Mouse (Mus musculus): ENCODE data around the gene Mapk1ip1l. TPM values are rescaled to one million over a fixed set of nuclear protein-coding genes. Genes with fewer than 3 reads are reported as not detected.
"Not testable (repeated sequence)": the region's sequence is repeated elsewhere in the genome, so short reads cannot be mapped to it uniquely, and the experiment has no call there.

Mapk1ip1l gene
- polyA plus RNA-seq, 1 experiment from 2014 or later = 35.6 TPM

DNA sequence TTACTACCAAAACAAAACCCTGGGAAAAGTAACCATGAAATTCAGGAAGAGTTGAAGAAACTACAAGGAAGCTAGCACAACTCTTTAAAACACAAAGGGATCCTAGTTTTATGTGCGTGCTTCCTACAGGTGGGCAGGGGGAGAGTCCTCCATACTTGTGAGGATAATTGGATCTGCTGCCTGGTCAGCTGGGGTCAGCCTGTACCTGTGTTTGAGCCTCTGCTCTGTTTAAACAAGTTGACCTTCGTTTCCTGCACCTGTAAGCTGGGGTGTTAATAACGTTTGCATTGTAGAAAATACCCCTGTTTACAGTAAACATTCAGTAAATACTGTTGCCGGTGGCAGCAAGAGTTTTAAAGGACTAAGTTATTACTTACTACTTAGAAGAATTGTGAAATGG is 7.9 kb downstream of the Mapk1ip1l start:
- H3K9me3 ChIP-seq (replicated peaks) = no peaks in the 10 kb centered on the region
- WGBS = 86% methylated on average over 4 of the region's 4 CpGs

DNA sequence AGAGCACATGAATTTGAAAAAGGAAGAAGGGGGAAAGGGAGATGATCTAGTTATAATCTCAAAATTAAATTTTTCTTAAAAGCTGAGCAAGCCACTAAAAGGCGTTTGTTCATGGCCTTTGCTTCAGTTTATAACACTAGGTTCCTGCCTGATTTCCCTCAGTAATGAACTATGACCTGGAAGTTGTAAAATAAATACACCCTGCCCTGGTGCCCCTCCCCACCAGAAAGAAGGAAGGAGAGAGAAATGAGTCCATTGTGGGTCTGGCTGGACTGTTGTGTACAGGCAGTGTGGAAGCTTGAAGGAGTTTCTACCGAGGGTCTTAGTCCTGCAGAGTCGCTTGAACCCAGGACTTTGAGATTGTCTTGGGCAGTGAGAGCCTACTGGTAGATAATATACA is 9.6 kb downstream of the Mapk1ip1l start:
- Histone ChIP-seq H3K36me3 (peaks cover 29% of the 10 kb centered on the region), H3K9me3 (replicated peaks) (no peaks in the 10 kb centered on the region), H3K27ac (replicated peaks) (no peak overlapping the region), H3K4me3 (replicated peaks) (no peak overlapping the region), H3K9ac (replicated peaks) (no peak overlapping the region), H3K4me2 (no peak overlapping the region), H3K27me3 (replicated peaks) (no peaks in the 10 kb centered on the region), H3K4me1 (peaks cover 12% of the 10 kb centered on the region)
- 87% methylated on average over 3 of the region's 3 CpGs for WGBS
- ATAC-seq (ENCODE audit: low FRiP score) = no peak

More for the DNA sequence above, 7.9 kb downstream of the Mapk1ip1l start:
- ATAC-seq (ENCODE audit: low FRiP score) = no peak
- no peak overlapping the region for H3K27ac ChIP-seq (replicated peaks)
- no peak overlapping the region for H3K4me2 ChIP-seq
- no peaks in the 10 kb centered on the region for H3K27me3 ChIP-seq (replicated peaks)
- no peak overlapping the region for H3K9ac ChIP-seq (replicated peaks)
- peaks cover 16% of the 10 kb centered on the region for H3K36me3 ChIP-seq
- peaks cover 17% of the 10 kb centered on the region for H3K4me1 ChIP-seq
- H3K4me3 ChIP-seq (replicated peaks) = no peak overlapping the region

DNA sequence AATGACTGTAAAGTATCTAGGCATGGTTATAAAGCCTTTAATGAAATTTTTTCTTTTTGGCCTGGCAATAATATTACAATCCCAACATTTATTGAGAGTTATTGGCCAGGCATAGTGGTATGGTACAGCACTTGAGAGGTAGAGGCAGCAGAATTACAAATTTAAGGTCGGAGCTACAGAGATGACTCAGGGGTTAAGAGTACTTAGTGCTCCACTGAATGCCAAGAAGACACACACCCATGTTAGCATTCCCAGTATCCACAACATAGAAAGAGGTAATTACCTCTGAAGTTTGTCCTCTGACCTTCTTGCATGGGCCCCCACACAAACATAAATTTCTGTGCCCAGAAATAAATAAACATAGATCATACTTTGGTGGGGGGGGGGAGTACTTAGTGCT is 11.0 kb downstream of the Mapk1ip1l start:
- no peaks in the 10 kb centered on the region for H3K27me3 ChIP-seq (replicated peaks)
- H3K4me3 ChIP-seq (replicated peaks) = no peak overlapping the region
- ATAC-seq (ENCODE audit: low FRiP score) = no peak
- no peak overlapping the region for H3K27ac ChIP-seq (replicated peaks)
- H3K4me1 ChIP-seq = peaks cover 5% of the 10 kb centered on the region; the same call in 1 of the 2 replicates
- H3K4me2 ChIP-seq = no peak overlapping the region
- WGBS = 98% methylated on average over 1 of the region's 1 CpGs
- H3K36me3 ChIP-seq = peaks cover 32% of the 10 kb centered on the region
- no peaks in the 10 kb centered on the region for H3K9me3 ChIP-seq (replicated peaks)
- H3K9ac ChIP-seq (replicated peaks) = no peak overlapping the region

DNA sequence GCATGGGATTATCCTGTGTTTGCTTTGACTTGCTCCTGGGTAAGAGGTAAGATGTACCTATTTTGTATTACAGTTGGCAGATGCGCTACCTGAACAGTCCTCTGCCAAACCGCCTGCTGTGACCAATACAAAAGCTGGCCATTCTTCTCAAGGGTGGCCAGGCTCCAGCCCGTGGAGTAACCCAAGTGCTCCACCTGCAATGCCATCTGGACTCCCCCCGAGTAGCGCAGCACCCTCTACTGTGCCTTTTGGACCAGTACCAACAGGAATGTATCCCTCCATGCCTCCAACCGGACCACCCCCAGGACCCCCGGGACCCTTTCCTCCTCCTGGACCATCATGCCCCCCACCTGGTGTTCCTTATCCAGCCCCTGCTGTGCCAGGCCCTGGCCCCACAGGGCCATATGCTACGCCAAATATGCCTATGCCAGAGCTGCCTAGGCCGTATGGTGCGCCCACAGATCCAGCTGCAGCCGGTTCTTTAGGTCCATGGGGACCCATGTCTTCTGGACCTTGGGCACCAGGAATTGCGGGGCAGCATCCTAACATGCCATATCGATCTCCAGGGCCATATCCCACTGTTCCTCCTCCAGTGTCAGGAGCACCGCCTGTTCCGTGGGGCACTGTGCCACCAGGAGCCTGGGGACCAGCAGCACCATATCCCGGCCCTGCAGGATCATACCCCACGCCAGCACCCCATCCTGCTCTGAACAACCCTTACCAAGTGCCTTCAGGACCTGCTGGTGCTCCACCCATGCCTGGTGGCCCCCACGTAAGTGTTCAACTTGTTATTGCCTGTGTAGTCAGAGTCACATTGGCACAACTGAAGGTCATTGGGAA is 12.5 kb downstream of the Mapk1ip1l start:
- Histone ChIP-seq H3K4me1 (no peaks in the 10 kb centered on the region), H3K36me3 (peaks cover 41% of the 10 kb centered on the region), H3K27me3 (replicated peaks) (no peaks in the 10 kb centered on the region), H3K4me3 (replicated peaks) (no peak overlapping the region), H3K9ac (replicated peaks) (no peak overlapping the region), H3K4me2 (no peak overlapping the region), H3K9me3 (replicated peaks) (no peaks in the 10 kb centered on the region), H3K27ac (replicated peaks) (no peak overlapping the region)
- ATAC-seq (ENCODE audit: low FRiP score) = peak; percentile 45; the same call in 1 of the 2 replicates
- WGBS = 93% methylated on average over 18 of the region's 18 CpGs

DNA sequence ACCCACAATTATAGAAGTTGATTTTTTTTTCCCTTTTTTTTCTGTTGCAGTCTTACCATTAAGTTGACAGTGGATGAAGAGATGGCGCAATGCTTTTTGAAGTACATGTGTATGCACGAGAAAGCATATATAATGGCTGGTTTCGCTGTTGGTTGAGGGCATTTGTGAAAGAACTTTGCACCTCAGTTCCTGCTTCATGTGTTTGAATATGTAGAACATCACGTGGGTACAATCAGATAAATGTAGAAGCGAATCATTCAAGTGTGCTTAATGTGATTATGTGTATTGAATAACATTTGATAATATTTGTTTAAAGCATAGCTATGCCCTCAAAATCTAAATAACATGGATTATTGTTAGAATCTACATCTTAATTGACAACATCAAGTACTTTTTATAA is 21.3 kb downstream of the Mapk1ip1l start:
- 95% methylated on average over 5 of the region's 5 CpGs for WGBS
- no peaks in the 10 kb centered on the region for H3K4me1 ChIP-seq
- no peak for ATAC-seq (ENCODE audit: low FRiP score)
- no peaks in the 10 kb centered on the region for H3K27me3 ChIP-seq (replicated peaks)
- no peaks in the 10 kb centered on the region for H3K9me3 ChIP-seq (replicated peaks)
- H3K9ac ChIP-seq (replicated peaks) = no peak overlapping the region
- no peak overlapping the region for H3K27ac ChIP-seq (replicated peaks)
- no peak overlapping the region for H3K4me2 ChIP-seq
- H3K36me3 ChIP-seq = peaks cover 28% of the 10 kb centered on the region
- H3K4me3 ChIP-seq (replicated peaks) = no peak overlapping the region

DNA sequence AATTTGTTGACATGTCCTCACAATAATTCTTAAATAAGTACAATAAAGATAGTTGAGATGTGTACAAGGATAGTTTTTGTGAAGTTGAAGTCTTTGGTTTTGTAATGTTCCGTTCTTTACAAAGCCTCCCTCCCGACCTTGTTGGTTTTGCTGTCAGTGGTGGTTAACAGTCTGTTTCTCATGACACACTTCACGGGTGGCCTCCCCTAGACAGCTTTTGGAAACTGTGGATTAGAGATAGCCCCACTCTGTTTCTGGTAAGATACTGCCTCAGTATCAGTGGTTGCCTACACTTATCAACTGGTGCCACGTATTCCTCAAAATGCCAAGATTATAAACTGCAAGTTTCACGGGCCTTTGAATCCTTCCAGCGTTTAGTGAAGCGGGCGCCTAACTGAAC is 23.5 kb downstream of the Mapk1ip1l start:
- peaks cover 19% of the 10 kb centered on the region for H3K36me3 ChIP-seq
- not testable (repeated sequence) for H3K4me1 ChIP-seq; H3K27ac ChIP-seq (replicated peaks); ATAC-seq (ENCODE audit: low FRiP score); H3K4me2 ChIP-seq; H3K27me3 ChIP-seq (replicated peaks); H3K9ac ChIP-seq (replicated peaks); H3K4me3 ChIP-seq (replicated peaks); H3K9me3 ChIP-seq (replicated peaks)
- WGBS = 96% methylated on average over 6 of the region's 8 CpGs

DNA sequence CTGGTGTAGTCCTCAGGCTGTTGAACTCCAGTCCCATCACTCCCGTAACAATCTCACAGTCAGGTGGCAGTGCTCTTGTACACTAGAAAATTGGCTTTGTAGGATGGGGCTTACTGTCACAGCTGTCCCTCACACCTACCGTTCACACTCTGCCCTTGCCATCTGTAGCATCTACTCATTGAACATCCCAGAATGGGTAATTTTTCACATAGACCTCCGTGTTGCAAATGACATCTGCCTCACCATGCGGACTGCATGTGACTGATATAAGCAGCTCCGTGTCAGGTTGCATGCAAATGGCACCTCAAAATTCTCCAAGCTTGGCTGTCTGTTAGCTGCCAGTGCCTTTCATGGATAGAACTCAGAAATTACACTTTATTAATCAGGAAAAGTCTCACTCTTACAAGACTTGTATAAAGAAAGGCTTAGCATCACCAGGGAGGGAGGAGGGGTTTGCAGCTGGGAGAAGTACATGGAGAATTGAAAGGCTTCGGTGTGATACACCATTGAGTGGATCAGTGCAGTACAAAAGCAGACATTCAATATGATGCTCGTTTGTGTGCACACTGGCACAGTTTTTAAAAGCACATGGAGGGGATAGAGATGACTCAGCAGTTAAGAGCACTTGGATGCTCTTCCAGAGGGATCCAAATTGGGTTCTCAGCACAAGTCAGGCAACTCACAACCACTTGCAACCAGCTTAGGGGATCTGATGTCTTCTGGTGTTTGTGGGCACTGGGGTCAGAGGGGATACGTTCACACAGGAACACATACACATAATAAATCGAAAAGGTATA is 28.1 kb downstream of the Mapk1ip1l start:
- H3K9ac ChIP-seq (replicated peaks) = no peak overlapping the region

DNA sequence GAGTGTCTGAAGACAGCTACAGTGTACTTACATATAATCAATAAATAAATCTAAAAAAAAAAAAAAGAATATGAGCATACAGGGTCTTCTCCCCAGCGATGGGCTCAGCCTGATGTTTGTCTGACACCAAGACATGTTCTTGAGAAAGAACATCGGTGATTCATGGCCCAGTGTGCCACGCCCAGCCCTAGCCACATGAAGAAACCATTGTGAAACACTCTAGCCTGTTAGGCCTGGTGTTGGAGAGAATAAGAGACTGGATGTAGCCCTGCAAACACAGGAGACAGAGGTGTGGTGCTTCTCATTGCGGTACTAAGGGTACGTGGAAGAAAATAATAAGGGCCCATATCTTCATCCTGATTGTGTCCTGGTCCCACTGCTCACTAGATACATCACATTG is 29.3 kb downstream of the Mapk1ip1l start:
- Histone ChIP-seq H3K4me1 (no peaks in the 10 kb centered on the region), H3K9me3 (replicated peaks) (no peaks in the 10 kb centered on the region), H3K9ac (replicated peaks) (no peak overlapping the region), H3K27ac (replicated peaks) (no peak overlapping the region), H3K4me2 (no peak overlapping the region), H3K4me3 (replicated peaks) (no peak overlapping the region), H3K36me3 (no peaks in the 10 kb centered on the region), H3K27me3 (replicated peaks) (no peaks in the 10 kb centered on the region)
- 97% methylated on average over 5 of the region's 5 CpGs for WGBS
- ATAC-seq (ENCODE audit: low FRiP score) = no peak

More for the DNA sequence above, 28.1 kb downstream of the Mapk1ip1l start:
- Histone ChIP-seq H3K9me3 (replicated peaks) (no peaks in the 10 kb centered on the region), H3K4me2 (no peak overlapping the region), H3K36me3 (no peaks in the 10 kb centered on the region), H3K4me1 (no peaks in the 10 kb centered on the region), H3K4me3 (replicated peaks) (no peak overlapping the region), H3K27me3 (replicated peaks) (no peaks in the 10 kb centered on the region), H3K27ac (replicated peaks) (no peak overlapping the region)
- no peak for ATAC-seq (ENCODE audit: low FRiP score)
- 83% methylated on average over 9 of the region's 9 CpGs for WGBS

DNA sequence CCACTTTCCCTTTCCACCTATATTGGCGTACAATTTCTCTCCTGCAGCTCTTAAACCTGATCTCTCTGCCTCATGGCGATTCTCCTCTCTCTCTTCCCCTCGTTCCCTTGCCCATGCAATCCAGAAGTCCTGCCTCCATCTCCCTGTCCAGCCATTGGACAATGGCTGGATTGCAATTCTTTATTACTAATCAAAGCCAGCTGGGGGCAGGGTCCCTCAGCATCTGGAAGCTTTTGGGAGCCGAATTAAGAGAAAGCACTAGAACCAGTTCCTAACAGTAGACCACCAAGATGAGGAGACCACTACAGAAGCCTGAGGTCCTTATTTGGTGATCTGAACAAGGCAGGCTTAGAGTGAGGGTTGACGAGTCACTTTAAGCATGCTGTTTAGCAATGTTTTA is 33.9 kb downstream of the Mapk1ip1l start:
- 73% methylated on average over 5 of the region's 5 CpGs for WGBS
- H3K27ac ChIP-seq (replicated peaks) = no peak overlapping the region
- no peaks in the 10 kb centered on the region for H3K36me3 ChIP-seq
- H3K4me1 ChIP-seq = no peaks in the 10 kb centered on the region
- no peak overlapping the region for H3K9ac ChIP-seq (replicated peaks)
- no peaks in the 10 kb centered on the region for H3K27me3 ChIP-seq (replicated peaks)
- no peak overlapping the region for H3K4me3 ChIP-seq (replicated peaks)
- H3K9me3 ChIP-seq (replicated peaks) = no peaks in the 10 kb centered on the region
- H3K4me2 ChIP-seq = no peak overlapping the region
- no peak for ATAC-seq (ENCODE audit: low FRiP score)

DNA sequence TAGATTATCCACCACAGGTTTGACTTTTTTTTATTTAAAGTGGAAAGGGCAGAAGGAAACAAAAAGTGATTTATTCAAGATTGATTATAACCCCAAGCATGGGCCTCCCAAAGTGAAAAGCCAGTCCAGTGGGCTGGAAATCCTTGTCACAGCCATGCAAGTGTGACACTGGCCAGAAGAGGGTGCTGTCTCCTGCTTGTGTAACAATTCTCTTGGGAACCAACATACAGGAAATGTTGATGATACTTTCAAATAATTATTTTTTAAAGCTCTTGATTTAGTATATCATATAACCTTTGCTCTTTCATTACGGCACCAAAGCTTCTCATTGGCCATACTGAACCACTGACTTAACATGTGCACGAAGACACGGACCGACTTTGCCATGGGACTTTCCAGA is 36.8 kb downstream of the Mapk1ip1l start:
- no peak overlapping the region for H3K4me2 ChIP-seq
- no peak overlapping the region for H3K27ac ChIP-seq (replicated peaks)
- H3K36me3 ChIP-seq = no peaks in the 10 kb centered on the region
- 84% methylated on average over 4 of the region's 4 CpGs for WGBS
- ATAC-seq (ENCODE audit: low FRiP score) = no peak
- H3K4me1 ChIP-seq = no peaks in the 10 kb centered on the region
- H3K9ac ChIP-seq (replicated peaks) = no peak overlapping the region
- no peak overlapping the region for H3K4me3 ChIP-seq (replicated peaks)
- no peaks in the 10 kb centered on the region for H3K27me3 ChIP-seq (replicated peaks)
- no peaks in the 10 kb centered on the region for H3K9me3 ChIP-seq (replicated peaks)

DNA sequence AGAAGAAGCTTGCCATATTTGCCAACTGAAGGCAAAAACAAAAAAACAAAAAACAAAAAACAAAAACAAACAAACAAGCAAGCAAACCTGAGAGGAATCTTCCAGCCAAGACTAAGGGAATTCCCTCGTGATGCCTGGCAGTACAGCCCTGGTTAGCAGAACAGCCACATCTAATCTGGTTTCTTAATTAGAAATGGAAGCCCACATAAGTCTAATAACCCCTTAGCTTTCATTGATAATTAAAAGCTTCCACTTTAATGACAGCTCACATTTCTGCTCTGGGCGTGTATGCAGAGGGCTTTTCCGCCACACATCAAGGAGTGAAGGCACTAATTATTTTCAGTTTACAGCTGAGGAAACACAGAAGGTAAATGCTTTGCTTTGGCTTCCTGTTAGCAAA is 37.2 kb downstream of the Mapk1ip1l start:
- ATAC-seq (ENCODE audit: low FRiP score) = no peak
- Histone ChIP-seq H3K27ac (replicated peaks) (no peak overlapping the region), H3K36me3 (no peaks in the 10 kb centered on the region), H3K4me1 (no peaks in the 10 kb centered on the region), H3K9ac (replicated peaks) (no peak overlapping the region), H3K4me3 (replicated peaks) (no peak overlapping the region), H3K27me3 (replicated peaks) (no peaks in the 10 kb centered on the region), H3K4me2 (no peak overlapping the region), H3K9me3 (replicated peaks) (no peaks in the 10 kb centered on the region)
- 59% methylated on average over 3 of the region's 3 CpGs for WGBS

Measured in neural tube, embryonic 15.5 days (tissue).